Mouse (Mus musculus) lung, postnatal 36 days (tissue): ENCODE results near the gene Arid3a.

ENCODE experiments used
- DNase-seq: peaks from one replicate; pipeline ENCODE4 v3.0.0; 2022; ENCODE audit warnings: mixed read lengths

The Arid3a gene

DNA sequence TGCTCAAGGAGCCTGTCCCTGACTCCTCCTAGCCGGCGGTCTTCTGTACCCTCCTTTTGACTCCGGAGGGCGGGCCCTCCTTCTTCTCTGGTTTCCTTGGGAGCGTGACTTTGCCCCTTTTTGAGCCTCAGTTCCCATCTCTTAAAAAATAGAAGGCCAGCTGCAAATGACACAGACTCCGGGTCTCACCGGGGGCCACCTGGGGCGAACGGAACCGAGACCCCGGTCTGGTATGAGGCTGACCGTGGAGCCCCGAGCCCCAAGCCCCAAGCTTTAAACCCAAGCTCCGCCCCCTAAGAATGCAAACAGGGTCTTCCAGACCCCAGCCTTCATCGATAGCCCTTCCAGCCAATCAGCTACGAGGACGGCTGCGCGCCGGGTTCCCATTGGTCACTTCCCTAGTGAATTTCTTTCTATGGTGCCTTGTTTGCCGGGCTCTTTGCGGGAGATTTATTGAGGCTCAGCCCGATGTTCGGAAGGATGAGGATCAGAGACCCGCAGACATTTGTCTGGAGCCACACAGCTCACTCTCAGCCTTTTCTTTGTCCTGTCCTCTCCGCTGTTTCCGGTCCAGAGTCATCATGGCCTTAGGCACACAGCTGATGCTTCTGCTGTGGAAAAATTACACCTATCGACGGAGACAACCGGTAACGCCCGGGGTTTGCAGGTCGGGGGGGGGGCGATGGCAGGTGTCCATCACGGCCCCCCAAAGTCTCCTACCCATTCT is 70.4 kb downstream of the Arid3a start:
- peak; percentile 73 for DNase-seq

DNA sequence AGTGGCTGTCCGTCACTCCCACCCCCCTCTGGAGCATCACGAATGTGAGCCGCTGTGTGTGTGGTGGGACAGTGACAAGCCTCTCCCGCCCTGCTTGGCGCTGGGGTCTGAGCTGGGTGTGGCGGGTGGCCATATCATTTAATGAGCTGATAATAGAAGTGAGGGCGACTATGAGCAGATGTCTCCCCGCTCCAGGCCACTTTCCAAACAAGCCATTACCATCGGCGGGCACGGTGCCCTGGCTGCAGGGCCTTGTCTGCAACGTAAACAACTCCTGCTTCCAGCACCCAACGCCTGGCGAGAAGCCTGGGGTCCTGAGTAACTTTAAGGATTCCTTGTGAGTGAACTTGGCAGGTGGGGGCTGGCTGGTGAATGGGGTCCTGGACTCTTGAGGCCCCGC is 71.0 kb downstream of the Arid3a start:
- DNase-seq: peak; percentile 43

DNA sequence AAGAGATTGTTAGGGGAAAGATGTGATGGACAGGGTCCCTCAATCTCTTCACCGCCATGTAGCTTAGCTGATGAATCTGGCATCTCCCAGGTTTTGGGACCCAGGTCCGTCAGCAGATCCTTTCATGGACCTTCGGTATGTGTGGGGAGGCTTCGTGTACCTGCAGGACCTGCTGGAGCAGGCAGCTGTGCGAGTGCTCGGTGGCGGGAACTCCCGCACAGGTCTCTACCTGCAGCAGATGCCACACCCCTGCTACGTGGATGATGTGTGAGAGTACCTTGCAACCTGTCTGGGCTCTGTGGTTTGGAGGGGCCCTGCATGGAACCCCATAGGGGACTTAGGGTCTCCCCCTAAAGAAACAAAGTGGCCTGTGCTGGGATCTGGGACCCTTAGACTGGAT is 75.1 kb downstream of the Arid3a start:
- DNase-seq: no peak

DNA sequence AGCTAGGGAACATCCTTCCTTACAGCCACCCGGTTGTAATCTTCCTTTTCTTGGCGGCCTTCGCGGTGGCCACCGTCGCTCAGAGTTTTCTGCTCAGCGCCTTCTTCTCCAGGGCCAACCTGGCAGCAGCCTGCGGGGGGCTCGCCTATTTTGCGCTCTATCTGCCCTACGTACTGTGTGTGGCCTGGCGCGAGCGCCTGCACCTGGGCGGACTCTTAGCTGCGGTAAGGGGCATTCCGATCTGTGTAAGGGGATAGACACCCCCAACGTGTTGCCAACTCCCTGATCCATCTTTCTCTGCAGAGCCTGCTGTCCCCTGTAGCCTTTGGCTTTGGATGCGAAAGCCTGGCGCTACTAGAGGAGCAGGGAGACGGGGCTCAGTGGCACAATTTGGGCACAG is 76.0 kb downstream of the Arid3a start:
- no peak for DNase-seq

DNA sequence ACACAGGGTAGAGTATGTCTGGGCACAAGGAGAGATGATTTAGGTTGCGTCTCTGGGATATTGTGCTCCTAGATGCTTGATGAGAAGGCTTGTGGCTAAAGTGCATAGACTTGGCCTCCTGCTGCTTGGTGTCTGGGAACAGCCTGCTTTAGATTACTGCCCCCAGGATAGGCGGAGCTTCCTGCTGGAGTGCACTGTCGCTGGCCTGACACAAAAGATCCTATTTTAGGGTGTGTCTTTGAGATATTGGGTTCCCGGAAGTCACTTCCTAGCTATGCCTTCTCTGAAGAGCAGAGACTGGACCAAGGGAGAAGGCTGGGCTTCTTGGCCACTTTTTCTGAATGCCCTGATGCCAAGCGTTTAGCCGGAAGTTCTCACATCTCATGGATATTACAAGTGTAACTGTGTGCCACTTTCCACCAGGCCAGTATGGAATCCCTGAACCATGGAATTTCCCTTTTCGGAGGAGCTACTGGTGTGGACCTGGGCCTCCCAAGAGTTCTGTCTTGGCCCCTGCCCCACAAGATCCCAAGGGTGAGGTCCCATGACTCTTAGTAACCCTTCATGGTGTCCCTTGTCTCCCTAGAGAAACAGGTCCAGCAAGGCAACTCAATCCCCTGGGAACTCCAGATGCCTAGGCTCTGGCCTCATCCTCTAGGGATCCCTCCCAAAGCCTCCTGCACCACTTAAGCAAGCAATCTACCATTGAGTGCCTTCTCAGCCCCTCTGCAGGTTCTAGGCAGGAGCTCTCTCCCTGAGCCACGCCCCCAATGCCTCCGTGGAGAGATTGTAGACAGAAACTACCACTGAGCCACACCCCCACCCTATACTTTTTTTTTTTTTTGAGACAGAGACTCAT is 76.8 kb downstream of the Arid3a start:
- peak; percentile 54 for DNase-seq

DNA sequence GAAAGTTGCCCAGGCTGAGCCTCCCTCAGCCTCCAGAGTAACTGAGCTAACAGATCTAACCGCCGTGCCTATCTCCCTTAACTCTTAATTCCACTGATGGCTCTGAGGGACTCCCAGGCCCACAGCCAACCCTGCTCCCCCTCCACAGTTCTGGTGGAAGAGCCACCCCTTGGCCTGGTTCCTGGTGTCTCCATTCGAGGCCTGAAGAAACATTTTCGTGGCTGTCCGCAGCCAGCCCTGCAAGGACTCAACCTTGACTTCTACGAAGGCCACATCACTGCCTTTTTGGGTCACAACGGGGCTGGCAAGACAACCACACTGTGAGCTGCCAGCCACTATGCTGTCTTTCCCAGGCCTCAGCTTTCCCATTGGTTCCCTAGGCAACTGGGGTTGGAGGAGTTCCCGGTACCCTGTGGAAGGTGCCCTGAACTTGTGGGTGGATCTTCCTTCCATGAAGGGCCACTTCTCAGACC is 77.4 kb downstream of the Arid3a start:
- no peak for DNase-seq
